In the genomic region with DNA sequence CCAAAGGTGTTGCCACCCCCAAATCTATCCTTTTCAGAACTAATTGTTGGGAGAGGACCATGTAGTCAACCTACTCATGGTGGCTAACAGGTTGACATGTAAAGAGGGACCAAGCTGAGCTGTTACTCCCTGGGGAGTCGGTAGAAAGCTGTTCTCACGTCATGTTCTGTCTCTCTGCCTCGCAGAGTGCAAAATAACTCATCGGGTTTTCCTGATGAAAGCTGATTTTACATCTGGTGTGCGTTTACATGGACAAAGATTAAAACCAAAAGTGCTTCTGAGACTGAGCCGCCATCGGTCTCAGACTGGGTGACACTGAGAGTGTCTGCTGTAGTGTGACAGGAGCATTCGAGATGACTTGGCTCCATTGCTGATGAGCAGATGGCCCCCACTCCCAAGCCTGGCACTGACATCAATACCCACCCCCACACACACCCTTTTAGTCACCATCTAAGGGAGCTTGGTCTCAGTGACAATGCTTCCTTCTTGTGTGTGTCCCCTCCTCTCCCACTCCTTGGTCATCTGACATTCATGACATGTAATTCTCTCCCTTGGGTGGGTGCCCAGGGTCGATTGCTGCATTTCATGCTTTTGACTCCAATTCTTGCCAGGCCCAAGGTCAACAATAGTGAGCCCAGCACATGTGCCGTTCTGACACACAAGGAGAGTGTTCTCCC, we compare ENCODE assay signal across 8 mouse cellular contexts. TPM values are rescaled to one million over a fixed set of nuclear protein-coding genes. Genes with fewer than 3 reads are reported as not detected.
DNase-seq lines count a peak whose midpoint lies in the region; TF ChIP-seq lines count a peak whose summit lies in the region.
"Had no signal": no experiment of that assay in that cellular context is flagged by ENCODE, and none has a peak within 500 bp of the region (broad histone marks: within the 10 kb centered on the region; RNA-seq: fewer than 3 reads in every experiment).

No protein-coding gene starts in this region.

- H3K9me3 ChIP-seq in E14TG2a.4 (ENCODE audit: low read length): no peaks in the 10 kb centered on the region

- peak; percentile 80 for DNase-seq in adrenal gland, adult 8-10 months
- peak; percentile 52 for DNase-seq in cerebellum, postnatal 36 days
- DNase-seq in layer of hippocampus, adult 9-11 months: peak; percentile 90
- no peak for DNase-seq in urinary bladder, adult 18-20 months (ENCODE audit: low spot score in 2 of 2)
- DNase-seq in gastrocnemius, adult 8-10 months (ENCODE audit: low spot score in 2 of 2): no peak
- no peak for DNase-seq in urinary bladder, postnatal 14 days (ENCODE audit: low spot score)

- no peaks in the 10 kb centered on the region for H3K27me3 ChIP-seq in E14TG2a.4 (ENCODE audit: insufficient read depth, low read length)

- no peak for TF ChIP-seq CTCF in E14TG2a.4 (conservative IDR thresholded peaks at IDR 0.05; ENCODE audit: low read length)

- H3K36me3 ChIP-seq in E14TG2a.4 (ENCODE audit: insufficient read depth, low read length): no peaks in the 10 kb centered on the region

- H3K4me3 ChIP-seq in E14TG2a.4 (replicated peaks; ENCODE audit: low read length): 0 out of 2 replicates have a peak overlapping the region, but pooled peaks have one; percentile 3

- H3K4me1 ChIP-seq in E14TG2a.4 (replicated peaks; ENCODE audit: low read depth, low read length): peaks cover 97% of the 10 kb centered on the region

RNA-seq across cellular contexts. Expression of a gene that starts 12.4 kb away (rescaled TPM):
- 10 to 100 TPM; 56.8 to 83.6 (median 74.3) TPM for total RNA-seq in adrenal gland, adult 8-10 months (2022)
- total RNA-seq in gastrocnemius, adult 8-10 months (2022): 10 to 100 TPM; 35.8 to 65.5 (median 41.6) TPM

RNA-seq across cellular contexts. Expression of a gene that starts 34.4 kb away (rescaled TPM):
- total RNA-seq in adrenal gland, adult 8-10 months (2022): under 1 TPM in 1 of 4 experiments, not detected in 3; 0.45 TPM
- total RNA-seq in gastrocnemius, adult 8-10 months (2022): not detected
- total RNA-seq: left cerebral cortex, postnatal 14 days had no signal

Comparison
In these comparisons a context has a peak if more than half of its experiments do, and no peak if none do; other contexts are left out.
1. DNase-seq: peak in adrenal gland, adult 8-10 months (single experiment), cerebellum, postnatal 36 days (2 of 2) and layer of hippocampus, adult 9-11 months (single experiment); none in urinary bladder, adult 18-20 months (0 of 2), gastrocnemius, adult 8-10 months (0 of 2) and urinary bladder, postnatal 14 days (single experiment).